Mouse (Mus musculus): ENCODE measurements around the gene Invs. TPM values are rescaled to one million over a fixed set of nuclear protein-coding genes. Genes with fewer than 3 reads are reported as not detected.
A peak's percentile ranks its signal among the peaks of the same experiment; 100 is the strongest.

Gene Invs
- polyA plus RNA-seq, 1 experiment: 3.1 TPM

GRCm38 (mm10) chr4:48418831-48419468 is 139.4 kb downstream of the Invs start:
- Histone ChIP-seq H3K36me3 (ENCODE audit: control insufficient read depth, insufficient read depth) (no peaks in the 10 kb centered on the region), H3K4me3 (no peak overlapping the region), H3K4me2 (ENCODE audit: low read depth) (no peak overlapping the region), H3K27me3 (ENCODE audit: control insufficient read depth, insufficient read depth, insufficient read length) (no peaks in the 10 kb centered on the region), H3ac (ENCODE audit: control insufficient read depth, insufficient read length) (no peak overlapping the region), H3K79me2 (ENCODE audit: control insufficient read depth, insufficient read depth) (no peaks in the 10 kb centered on the region)
- TF ChIP-seq SRF (IDR thresholded peaks at IDR 0.05; ENCODE audit: control insufficient read depth, insufficient read length, low read depth) (no peak), TCF3 (IDR thresholded peaks at IDR 0.05; ENCODE audit: insufficient read length, low read depth) (no peak), CEBPB (IDR thresholded peaks at IDR 0.05; ENCODE audit: insufficient read depth, poor library complexity, severe bottlenecking) (no peak), TCF12 (IDR thresholded peaks at IDR 0.05; ENCODE audit: insufficient read depth, poor library complexity, severe bottlenecking) (no peak), MYOG (IDR thresholded peaks at IDR 0.05; ENCODE audit: control insufficient read depth in 1 of 3, insufficient read depth in 1 of 3, insufficient read length in 2 of 3, low read depth in 2 of 3) (no peak), USF1 (IDR thresholded peaks at IDR 0.05; ENCODE audit: low read depth) (no peak), POLR2AphosphoS2 (IDR thresholded peaks at IDR 0.05; ENCODE audit: insufficient read length, low read depth) (no peak), MYOD1 (IDR thresholded peaks at IDR 0.05; ENCODE audit: control insufficient read depth in 1 of 3, insufficient read length in 2 of 3, low read depth in 2 of 3) (no peak), MAX (IDR thresholded peaks at IDR 0.05; ENCODE audit: low read depth) (no peak), E2F4 (IDR thresholded peaks at IDR 0.05; ENCODE audit: insufficient read depth) (no peak), REST (IDR thresholded peaks at IDR 0.05; ENCODE audit: insufficient read depth, insufficient read length) (no peak), POLR2A (IDR thresholded peaks at IDR 0.05; ENCODE audit: insufficient read length, low read depth) (no peak)

GRCm38 (mm10) chr4:48422633-48423032 is 143.1 kb downstream of the Invs start:
- Histone ChIP-seq H3ac (ENCODE audit: control insufficient read depth, insufficient read length) (no peak overlapping the region), H3K4me3 (no peak overlapping the region), H3K4me2 (ENCODE audit: low read depth) (no peak overlapping the region), H3K36me3 (ENCODE audit: control insufficient read depth, insufficient read depth) (peaks cover 1% of the 10 kb centered on the region), H3K27me3 (ENCODE audit: control insufficient read depth, insufficient read depth, insufficient read length) (no peaks in the 10 kb centered on the region), H3K79me2 (ENCODE audit: control insufficient read depth, insufficient read depth) (no peaks in the 10 kb centered on the region)
- peak; percentile 44 for TF ChIP-seq POLR2AphosphoS2 (IDR thresholded peaks at IDR 0.05; ENCODE audit: insufficient read length, low read depth)
- no peak for TF ChIP-seq E2F4 (IDR thresholded peaks at IDR 0.05; ENCODE audit: insufficient read depth)
- no peak for TF ChIP-seq TCF12 (IDR thresholded peaks at IDR 0.05; ENCODE audit: insufficient read depth, poor library complexity, severe bottlenecking)
- no peak for TF ChIP-seq CEBPB (IDR thresholded peaks at IDR 0.05; ENCODE audit: insufficient read depth, poor library complexity, severe bottlenecking)
- no peak for TF ChIP-seq USF1 (IDR thresholded peaks at IDR 0.05; ENCODE audit: low read depth)
- no peak for TF ChIP-seq MAX (IDR thresholded peaks at IDR 0.05; ENCODE audit: low read depth)
- no peak for TF ChIP-seq TCF3 (IDR thresholded peaks at IDR 0.05; ENCODE audit: insufficient read length, low read depth)

GRCm38 (mm10) chr4:48423738-48424137 is 144.2 kb downstream of the Invs start:
- peaks cover 8% of the 10 kb centered on the region for H3K36me3 ChIP-seq (ENCODE audit: control insufficient read depth, insufficient read depth)
- TF ChIP-seq USF1 (IDR thresholded peaks at IDR 0.05; ENCODE audit: low read depth): no peak
- no peak for TF ChIP-seq REST (IDR thresholded peaks at IDR 0.05; ENCODE audit: insufficient read depth, insufficient read length)
- no peak for TF ChIP-seq POLR2A (IDR thresholded peaks at IDR 0.05; ENCODE audit: insufficient read length, low read depth)
- no peak for TF ChIP-seq MYOG (IDR thresholded peaks at IDR 0.05; ENCODE audit: control insufficient read depth in 1 of 3, insufficient read depth in 1 of 3, insufficient read length in 2 of 3, low read depth in 2 of 3)
- TF ChIP-seq CEBPB (IDR thresholded peaks at IDR 0.05; ENCODE audit: insufficient read depth, poor library complexity, severe bottlenecking): no peak
- no peak for TF ChIP-seq TCF12 (IDR thresholded peaks at IDR 0.05; ENCODE audit: insufficient read depth, poor library complexity, severe bottlenecking)
- no peak for TF ChIP-seq SRF (IDR thresholded peaks at IDR 0.05; ENCODE audit: control insufficient read depth, insufficient read length, low read depth)
- no peak for TF ChIP-seq MYOD1 (IDR thresholded peaks at IDR 0.05; ENCODE audit: control insufficient read depth in 1 of 3, insufficient read length in 2 of 3, low read depth in 2 of 3)
- no peak for TF ChIP-seq MAX (IDR thresholded peaks at IDR 0.05; ENCODE audit: low read depth)
- no peak for TF ChIP-seq TCF3 (IDR thresholded peaks at IDR 0.05; ENCODE audit: insufficient read length, low read depth)
- TF ChIP-seq E2F4 (IDR thresholded peaks at IDR 0.05; ENCODE audit: insufficient read depth): no peak
- no peak for TF ChIP-seq POLR2AphosphoS2 (IDR thresholded peaks at IDR 0.05; ENCODE audit: insufficient read length, low read depth)

GRCm38 (mm10) chr4:48427413-48427812 is 147.9 kb downstream of the Invs start:
- Histone ChIP-seq H3K27me3 (ENCODE audit: control insufficient read depth, insufficient read depth, insufficient read length) (no peaks in the 10 kb centered on the region), H3K79me2 (ENCODE audit: control insufficient read depth, insufficient read depth) (no peaks in the 10 kb centered on the region), H3ac (ENCODE audit: control insufficient read depth, insufficient read length) (no peak overlapping the region), H3K4me3 (no peak overlapping the region), H3K36me3 (ENCODE audit: control insufficient read depth, insufficient read depth) (peaks cover 36% of the 10 kb centered on the region), H3K4me2 (ENCODE audit: low read depth) (no peak overlapping the region)
- TF ChIP-seq MYOG (IDR thresholded peaks at IDR 0.05; ENCODE audit: control insufficient read depth in 1 of 3, insufficient read depth in 1 of 3, insufficient read length in 2 of 3, low read depth in 2 of 3) (no peak), TCF12 (IDR thresholded peaks at IDR 0.05; ENCODE audit: insufficient read depth, poor library complexity, severe bottlenecking) (no peak), POLR2A (IDR thresholded peaks at IDR 0.05; ENCODE audit: insufficient read length, low read depth) (no peak), MYOD1 (IDR thresholded peaks at IDR 0.05; ENCODE audit: control insufficient read depth in 1 of 3, insufficient read length in 2 of 3, low read depth in 2 of 3) (no peak)

More at GRCm38 (mm10) chr4:48423738-48424137, 144.2 kb downstream of the Invs start:
- Histone ChIP-seq H3K4me2 (ENCODE audit: low read depth) (no peak overlapping the region), H3K4me3 (no peak overlapping the region), H3K79me2 (ENCODE audit: control insufficient read depth, insufficient read depth) (no peaks in the 10 kb centered on the region), H3ac (ENCODE audit: control insufficient read depth, insufficient read length) (no peak overlapping the region), H3K27me3 (ENCODE audit: control insufficient read depth, insufficient read depth, insufficient read length) (no peaks in the 10 kb centered on the region)

- no peak overlapping the region for H3K4me3 ChIP-seq
- H3K27me3 ChIP-seq (ENCODE audit: control insufficient read depth, insufficient read depth, insufficient read length): no peaks in the 10 kb centered on the region
- H3K36me3 ChIP-seq (ENCODE audit: control insufficient read depth, insufficient read depth): peaks cover 39% of the 10 kb centered on the region
- TF ChIP-seq E2F4 (IDR thresholded peaks at IDR 0.05; ENCODE audit: insufficient read depth) (no peak), TCF12 (IDR thresholded peaks at IDR 0.05; ENCODE audit: insufficient read depth, poor library complexity, severe bottlenecking) (no peak), POLR2A (IDR thresholded peaks at IDR 0.05; ENCODE audit: insufficient read length, low read depth) (no peak)
- H3ac ChIP-seq (ENCODE audit: control insufficient read depth, insufficient read length): no peak overlapping the region
- no peak overlapping the region for H3K4me2 ChIP-seq (ENCODE audit: low read depth)
- no peaks in the 10 kb centered on the region for H3K79me2 ChIP-seq (ENCODE audit: control insufficient read depth, insufficient read depth)
Measured at GRCm38 (mm10) chr4:48428054-48428453, 148.5 kb downstream of the Invs start.
